Mouse (Mus musculus): ENCODE measurements around the gene Tspan4. TPM values are rescaled to one million over a fixed set of nuclear protein-coding genes. Genes with fewer than 3 reads are reported as not detected.

Gene Tspan4
- polyA plus RNA-seq, 1 experiment from 2014 or later: 71.0 TPM

GRCm38 (mm10) chr7:141447110-141447991, 27.7 kb upstream of the Tspan4 start, which contains the start of gene Rplp2:
TSS of gene Rplp2 (plus strand) at chr7:141447370.
- Histone ChIP-seq H3K4me2 (ENCODE audit: low read length) (peak within 1 kb of the TSS; percentile 80), H3K4me3 (ENCODE audit: low read length) (peak within 1 kb of the TSS; percentile 76), H3K36me3 (ENCODE audit: control insufficient read depth, insufficient read depth, low read length) (peaks cover 22% of the 10 kb centered on the region), H3K27ac (ENCODE audit: low read depth, low read length) (peak within 1 kb of the TSS; percentile 92), H3K9ac (ENCODE audit: low read depth, low read length) (peak within 1 kb of the TSS; percentile 77), H3K9me3 (ENCODE audit: control insufficient read depth, low read length) (no peaks in the 10 kb centered on the region), H3K27me3 (replicated peaks; ENCODE audit: control insufficient read depth, insufficient read depth, low read length) (no peaks in the 10 kb centered on the region), H3K4me1 (ENCODE audit: control insufficient read depth, insufficient read depth, low read depth, low read length) (peaks cover 22% of the 10 kb centered on the region)
- ATAC-seq: peak; percentile 94
- under 1% methylated on average over 63 of the region's 63 CpGs for WGBS

- no peak for ATAC-seq
- peaks cover 21% of the 10 kb centered on the region for H3K4me1 ChIP-seq (ENCODE audit: control insufficient read depth, insufficient read depth, low read depth, low read length)
- H3K36me3 ChIP-seq (ENCODE audit: control insufficient read depth, insufficient read depth, low read length): peaks cover 22% of the 10 kb centered on the region
- no peak overlapping the region for H3K4me3 ChIP-seq (ENCODE audit: low read length)
- H3K4me2 ChIP-seq (ENCODE audit: low read length): no peak overlapping the region
- no peaks in the 10 kb centered on the region for H3K27me3 ChIP-seq (replicated peaks; ENCODE audit: control insufficient read depth, insufficient read depth, low read length)
- H3K9me3 ChIP-seq (ENCODE audit: control insufficient read depth, low read length): no peaks in the 10 kb centered on the region
- no peak overlapping the region for H3K27ac ChIP-seq (ENCODE audit: low read depth, low read length)
- no peak overlapping the region for H3K9ac ChIP-seq (ENCODE audit: low read depth, low read length)
Observed at GRCm38 (mm10) chr7:141451928-141452327, 23.1 kb upstream of the Tspan4 start.

DNA sequence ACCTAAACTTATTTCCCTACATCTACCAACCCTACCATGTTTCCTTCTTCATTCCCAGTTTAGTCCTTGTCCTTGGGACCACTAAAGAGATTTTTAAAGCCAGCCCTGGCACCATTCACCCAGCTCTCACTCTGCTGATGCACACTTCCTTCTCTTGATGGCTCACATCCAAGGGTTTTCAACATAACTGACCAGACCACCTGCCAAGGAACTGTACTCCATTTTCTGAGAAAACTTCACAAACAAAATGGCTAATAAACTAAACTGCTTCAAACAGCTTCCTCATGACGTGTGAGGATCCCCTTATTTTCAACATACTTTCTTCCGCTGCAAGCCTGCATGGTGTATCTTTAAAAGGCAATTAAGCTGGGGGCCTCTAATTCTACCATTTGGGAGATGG, 21.4 kb upstream of the Tspan4 start:
- no peak for ATAC-seq
- Histone ChIP-seq H3K4me1 (ENCODE audit: control insufficient read depth, insufficient read depth, low read depth, low read length) (peaks cover 15% of the 10 kb centered on the region), H3K9ac (ENCODE audit: low read depth, low read length) (no peak overlapping the region), H3K4me2 (ENCODE audit: low read length) (no peak overlapping the region), H3K27me3 (replicated peaks; ENCODE audit: control insufficient read depth, insufficient read depth, low read length) (no peaks in the 10 kb centered on the region), H3K9me3 (ENCODE audit: control insufficient read depth, low read length) (no peaks in the 10 kb centered on the region), H3K27ac (ENCODE audit: low read depth, low read length) (no peak overlapping the region), H3K4me3 (ENCODE audit: low read length) (no peak overlapping the region), H3K36me3 (ENCODE audit: control insufficient read depth, insufficient read depth, low read length) (peaks cover 22% of the 10 kb centered on the region)
- WGBS: 87% methylated on average over 2 of the region's 2 CpGs

DNA sequence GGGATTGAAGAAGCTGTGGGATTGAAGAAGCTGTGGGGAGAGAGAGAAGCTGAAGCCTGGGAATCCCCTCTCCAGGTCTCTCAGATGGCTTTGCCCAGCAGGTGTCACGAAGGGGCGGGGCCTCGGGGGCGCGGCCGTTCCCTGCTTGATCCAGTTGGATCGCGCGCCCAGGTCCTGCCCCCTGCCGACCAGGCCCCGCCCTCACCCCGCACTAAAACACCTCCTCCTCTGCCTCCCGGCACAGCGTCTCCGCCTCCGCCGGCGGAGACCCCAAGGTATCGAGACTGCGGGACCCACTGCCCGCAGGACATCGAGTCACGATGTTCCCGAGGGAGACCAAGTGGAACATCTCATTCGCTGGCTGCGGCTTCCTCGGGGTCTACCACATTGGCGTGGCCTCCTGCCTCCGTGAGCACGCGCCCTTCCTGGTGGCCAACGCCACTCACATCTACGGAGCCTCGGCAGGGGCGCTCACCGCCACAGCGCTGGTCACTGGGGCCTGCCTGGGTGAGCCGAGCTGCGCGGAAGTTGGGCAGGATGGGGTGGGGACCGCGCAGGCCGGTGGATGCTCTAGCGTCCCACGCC, 20.0 kb upstream of the Tspan4 start, which contains the start of gene Pnpla2:
Pnpla2 (plus strand) TSS at position 232 of the 585 bp plus-strand sequence.
- ATAC-seq: peak; percentile 81
- Histone ChIP-seq H3K4me1 (ENCODE audit: control insufficient read depth, insufficient read depth, low read depth, low read length) (peaks cover 10% of the 10 kb centered on the region), H3K4me3 (ENCODE audit: low read length) (peak within 1 kb of the TSS; percentile 81), H3K36me3 (ENCODE audit: control insufficient read depth, insufficient read depth, low read length) (peaks cover 22% of the 10 kb centered on the region), H3K27me3 (replicated peaks; ENCODE audit: control insufficient read depth, insufficient read depth, low read length) (no peaks in the 10 kb centered on the region; the same call in none of the 2 replicates), H3K9ac (ENCODE audit: low read depth, low read length) (peak within 1 kb of the TSS; percentile 81), H3K27ac (ENCODE audit: low read depth, low read length) (peak within 1 kb of the TSS; percentile 72), H3K4me2 (ENCODE audit: low read length) (peak within 1 kb of the TSS; percentile 92), H3K9me3 (ENCODE audit: control insufficient read depth, low read length) (no peaks in the 10 kb centered on the region)
- under 1% methylated on average over 42 of the region's 45 CpGs for WGBS

GRCm38 (mm10) chr7:141455610-141456314, 19.3 kb upstream of the Tspan4 start:
- ATAC-seq: peak; percentile 35
- peaks cover 18% of the 10 kb centered on the region for H3K36me3 ChIP-seq (ENCODE audit: control insufficient read depth, insufficient read depth, low read length)
- no peaks in the 10 kb centered on the region for H3K9me3 ChIP-seq (ENCODE audit: control insufficient read depth, low read length)
- H3K27ac ChIP-seq (ENCODE audit: low read depth, low read length): peak overlapping the region; percentile 72
- peaks cover 5% of the 10 kb centered on the region for H3K27me3 ChIP-seq (replicated peaks; ENCODE audit: control insufficient read depth, insufficient read depth, low read length)
- H3K4me1 ChIP-seq (ENCODE audit: control insufficient read depth, insufficient read depth, low read depth, low read length): peaks cover 10% of the 10 kb centered on the region
- peak overlapping the region; percentile 81 for H3K9ac ChIP-seq (ENCODE audit: low read depth, low read length)
- 1% methylated on average over 22 of the region's 23 CpGs for WGBS
- peak overlapping the region; percentile 81 for H3K4me3 ChIP-seq (ENCODE audit: low read length)
- peak overlapping the region; percentile 92 for H3K4me2 ChIP-seq (ENCODE audit: low read length)

GRCm38 (mm10) chr7:141456739-141457138, 18.3 kb upstream of the Tspan4 start:
- Histone ChIP-seq H3K9ac (ENCODE audit: low read depth, low read length) (no peak overlapping the region; the same call in 1 of the 2 replicates), H3K36me3 (ENCODE audit: control insufficient read depth, insufficient read depth, low read length) (peaks cover 9% of the 10 kb centered on the region; the same call in 1 of the 2 replicates), H3K4me3 (ENCODE audit: low read length) (no peak overlapping the region), H3K27ac (ENCODE audit: low read depth, low read length) (no peak overlapping the region), H3K27me3 (replicated peaks; ENCODE audit: control insufficient read depth, insufficient read depth, low read length) (peaks cover 13% of the 10 kb centered on the region), H3K9me3 (ENCODE audit: control insufficient read depth, low read length) (no peaks in the 10 kb centered on the region), H3K4me1 (ENCODE audit: control insufficient read depth, insufficient read depth, low read depth, low read length) (peaks cover 13% of the 10 kb centered on the region), H3K4me2 (ENCODE audit: low read length) (peak overlapping the region; percentile 92; the same call in 1 of the 2 replicates)
- ATAC-seq: no peak
- 89% methylated on average over 6 of the region's 6 CpGs for WGBS

DNA sequence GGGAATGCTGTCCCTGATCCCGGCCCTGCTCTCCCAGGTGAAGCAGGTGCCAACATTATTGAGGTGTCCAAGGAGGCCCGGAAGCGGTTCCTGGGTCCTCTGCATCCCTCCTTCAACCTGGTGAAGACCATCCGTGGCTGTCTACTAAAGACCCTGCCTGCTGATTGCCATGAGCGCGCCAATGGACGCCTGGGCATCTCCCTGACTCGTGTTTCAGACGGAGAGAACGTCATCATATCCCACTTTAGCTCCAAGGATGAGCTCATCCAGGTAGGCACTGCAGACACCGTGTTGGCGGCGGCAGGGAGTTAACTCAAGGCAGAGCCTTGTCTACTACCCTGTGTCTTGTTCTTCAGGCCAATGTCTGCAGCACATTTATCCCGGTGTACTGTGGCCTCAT, 17.8 kb upstream of the Tspan4 start:
- no peak for ATAC-seq
- H3K4me3 ChIP-seq (ENCODE audit: low read length): no peak overlapping the region
- peaks cover 4% of the 10 kb centered on the region; the same call in 1 of the 2 replicates for H3K36me3 ChIP-seq (ENCODE audit: control insufficient read depth, insufficient read depth, low read length)
- H3K4me1 ChIP-seq (ENCODE audit: control insufficient read depth, insufficient read depth, low read depth, low read length): peaks cover 18% of the 10 kb centered on the region
- H3K27me3 ChIP-seq (replicated peaks; ENCODE audit: control insufficient read depth, insufficient read depth, low read length): peaks cover 18% of the 10 kb centered on the region
- 93% methylated on average over 14 of the region's 14 CpGs for WGBS
- H3K4me2 ChIP-seq (ENCODE audit: low read length): no peak overlapping the region
- no peak overlapping the region for H3K9ac ChIP-seq (ENCODE audit: low read depth, low read length)
- no peaks in the 10 kb centered on the region for H3K9me3 ChIP-seq (ENCODE audit: control insufficient read depth, low read length)
- H3K27ac ChIP-seq (ENCODE audit: low read depth, low read length): no peak overlapping the region

GRCm38 (mm10) chr7:141457986-141458660, 16.9 kb upstream of the Tspan4 start:
- H3K9ac ChIP-seq (ENCODE audit: low read depth, low read length): no peak overlapping the region
- peaks cover 26% of the 10 kb centered on the region for H3K27me3 ChIP-seq (replicated peaks; ENCODE audit: control insufficient read depth, insufficient read depth, low read length)
- WGBS: 77% methylated on average over 15 of the region's 15 CpGs

More at GRCm38 (mm10) chr7:141457986-141458660, 16.9 kb upstream of the Tspan4 start:
- H3K4me2 ChIP-seq (ENCODE audit: low read length): no peak overlapping the region
- H3K9me3 ChIP-seq (ENCODE audit: control insufficient read depth, low read length): no peaks in the 10 kb centered on the region
- H3K4me1 ChIP-seq (ENCODE audit: control insufficient read depth, insufficient read depth, low read depth, low read length): peaks cover 18% of the 10 kb centered on the region
- peaks cover 3% of the 10 kb centered on the region; the same call in 1 of the 2 replicates for H3K36me3 ChIP-seq (ENCODE audit: control insufficient read depth, insufficient read depth, low read length)
- no peak overlapping the region for H3K27ac ChIP-seq (ENCODE audit: low read depth, low read length)
- H3K4me3 ChIP-seq (ENCODE audit: low read length): no peak overlapping the region
- no peak for ATAC-seq
